Mouse (Mus musculus) kidney, adult 2 months (tissue): Measurements from ENCODE around the gene Hunk. TPM values are rescaled to one million over a fixed set of nuclear protein-coding genes. Genes with fewer than 3 reads are reported as not detected.

Experiments used
- DNase-seq: peaks from one replicate; pipeline ENCODE4 v3.0.0; 2021
- H3K27ac ChIP-seq: fragments of 200-500 bp; 2 replicates; pipeline ENCODE4 v1.5.1; 2012; ENCODE audit warnings: low read depth, low read length, control low read depth, inconsistent platforms; ENCODE audit not compliant: insufficient read depth
- H3K27me3 ChIP-seq: fragments of 200-500 bp; replicated peaks from 2 replicates; pipeline ENCODE4 v1.6.1; 2012; ENCODE audit warnings: mild to moderate bottlenecking, moderate library complexity, low read length, inconsistent platforms; ENCODE audit not compliant: control insufficient read depth, insufficient read depth
- H3K36me3 ChIP-seq: fragments of 200-500 bp; 2 replicates; pipeline ENCODE4 v1.6.1; 2012; ENCODE audit warnings: mild to moderate bottlenecking, moderate library complexity, low read length, inconsistent platforms; ENCODE audit not compliant: control insufficient read depth, insufficient read depth
- H3K4me1 ChIP-seq: fragments of 200-500 bp; 2 replicates; pipeline ENCODE4 v1.6.1; 2011; ENCODE audit warnings: low read length; ENCODE audit not compliant: control insufficient read depth, insufficient read depth
- H3K4me3 ChIP-seq: fragments of 200-500 bp; 2 replicates; pipeline ENCODE4 v1.5.1; 2011; ENCODE audit warnings: mild to moderate bottlenecking, low read depth, low read length, control low read depth; ENCODE audit not compliant: insufficient read depth
- CTCF ChIP-seq: fragments of 200-500 bp; conservative IDR thresholded peaks from 2 replicates; pipeline ENCODE4 v1.5.1; 2011; ENCODE audit warnings: low read depth, mild to moderate bottlenecking, control low read depth, low read length, moderate library complexity, mixed read lengths; ENCODE audit not compliant: insufficient read depth, insufficient read length
- POLR2A ChIP-seq: fragments of 200-500 bp; IDR thresholded peaks from one replicate; pipeline ENCODE4 v1.6.1; 2011; ENCODE audit warnings: low read depth, low read length, control low read depth
- WGBS: fragments of 180-500 bp; shearing (Covaris S2); methylation state at CpG from one replicate; pipeline ENCODE4 v1.1.7; 2018; 5-methylcytosine and 5-hydroxymethylcytosine counted together
- polyA plus RNA-seq: library from polyadenylated mRNA; depleted of rRNA; stranded (reverse); fragments of >200 nt; gene quantifications from 2 replicates; pipeline ENCODE4 v1.2.3, GENCODE M21; 2012

Gene Hunk
- polyA plus RNA-seq, 1 experiment, result 2.1 TPM

GRCm38 (mm10) chr16:90485599-90485998 lies 99.8 kb downstream of the Hunk start:
- H3K27ac ChIP-seq, result no peak overlapping the region
- WGBS, result 93% methylated on average over 4 of the region's 4 CpGs

GRCm38 (mm10) chr16:90490066-90490465 lies 104.3 kb downstream of the Hunk start:
- TF ChIP-seq CTCF (no peak), POLR2A (no peak)
- Histone ChIP-seq H3K27ac (no peak overlapping the region), H3K4me1 (no peaks in the 10 kb centered on the region), H3K36me3 (no peaks in the 10 kb centered on the region), H3K27me3 (no peaks in the 10 kb centered on the region), H3K4me3 (no peak overlapping the region)
- no peak for DNase-seq
- 84% methylated on average over 4 of the region's 4 CpGs for WGBS

More at GRCm38 (mm10) chr16:90485599-90485998, 99.8 kb downstream of the Hunk start:
- no peaks in the 10 kb centered on the region for H3K4me1 ChIP-seq
- H3K4me3 ChIP-seq, result no peak overlapping the region
- H3K27me3 ChIP-seq, result no peaks in the 10 kb centered on the region
- DNase-seq, result no peak
- TF ChIP-seq POLR2A, result no peak
- TF ChIP-seq CTCF, result no peak
- H3K36me3 ChIP-seq, result no peaks in the 10 kb centered on the region; the same call in 1 of the 2 replicates

GRCm38 (mm10) chr16:90491898-90492499 lies 106.2 kb downstream of the Hunk start:
- H3K4me3 ChIP-seq, result no peak overlapping the region
- no peaks in the 10 kb centered on the region for H3K36me3 ChIP-seq
- H3K27me3 ChIP-seq, result no peaks in the 10 kb centered on the region
- TF ChIP-seq POLR2A, result no peak
- no peak for TF ChIP-seq CTCF
- DNase-seq, result peak; percentile 14
- no peak overlapping the region for H3K27ac ChIP-seq
- WGBS, result 38% methylated on average over 5 of the region's 5 CpGs
- no peaks in the 10 kb centered on the region for H3K4me1 ChIP-seq

- H3K36me3 ChIP-seq, result no peaks in the 10 kb centered on the region
- whole genome bisulfite sequencing, result 72% methylated on average over 11 of the region's 11 CpGs
- no peak for TF ChIP-seq POLR2A
These were observed 111.1 kb downstream of the Hunk start for GRCm38 (mm10) chr16:90496930-90497329.

DNA sequence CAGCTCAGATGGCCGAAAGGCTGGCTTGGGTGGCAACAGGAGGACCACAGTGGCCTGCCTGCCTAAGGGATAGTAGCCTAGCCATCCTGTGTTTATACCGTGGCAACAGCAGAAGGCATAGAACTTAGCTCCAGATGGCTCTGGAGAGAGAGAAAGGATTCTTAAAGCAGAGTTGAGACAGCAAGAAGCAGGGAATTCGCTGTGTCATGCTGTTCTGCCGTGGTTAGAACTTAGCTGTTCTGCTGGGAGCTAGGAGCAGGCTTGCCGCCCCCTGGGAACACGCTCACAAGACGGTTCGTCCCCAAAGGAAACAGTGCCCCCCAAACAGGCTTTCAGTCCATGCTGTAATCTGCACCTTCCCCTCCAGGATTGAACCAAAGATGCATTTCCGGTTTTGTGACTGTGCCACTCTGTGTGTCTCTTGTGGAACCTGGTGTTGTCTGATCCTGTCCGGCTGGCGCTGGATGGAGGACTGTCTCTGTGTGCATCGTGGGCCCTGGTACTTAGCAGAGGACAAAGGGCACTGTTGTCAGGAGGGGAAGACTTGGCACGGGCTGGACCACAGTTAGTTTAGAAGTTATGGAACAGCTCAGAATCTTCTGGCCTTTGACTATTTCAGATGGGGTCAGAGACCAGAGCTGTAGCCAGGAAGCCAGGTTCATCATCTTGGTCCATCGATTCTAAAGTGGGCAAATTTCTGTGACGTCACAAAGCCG lies 112.1 kb downstream of the Hunk start:
- peak; percentile 55 for DNase-seq
- no peaks in the 10 kb centered on the region for H3K36me3 ChIP-seq
- no peak overlapping the region for H3K4me3 ChIP-seq

More at GRCm38 (mm10) chr16:90496930-90497329, 111.1 kb downstream of the Hunk start:
- H3K27ac ChIP-seq, result no peak overlapping the region
- H3K4me1 ChIP-seq, result no peaks in the 10 kb centered on the region
- no peak for DNase-seq
- H3K4me3 ChIP-seq, result no peak overlapping the region
- no peaks in the 10 kb centered on the region for H3K27me3 ChIP-seq

DNA sequence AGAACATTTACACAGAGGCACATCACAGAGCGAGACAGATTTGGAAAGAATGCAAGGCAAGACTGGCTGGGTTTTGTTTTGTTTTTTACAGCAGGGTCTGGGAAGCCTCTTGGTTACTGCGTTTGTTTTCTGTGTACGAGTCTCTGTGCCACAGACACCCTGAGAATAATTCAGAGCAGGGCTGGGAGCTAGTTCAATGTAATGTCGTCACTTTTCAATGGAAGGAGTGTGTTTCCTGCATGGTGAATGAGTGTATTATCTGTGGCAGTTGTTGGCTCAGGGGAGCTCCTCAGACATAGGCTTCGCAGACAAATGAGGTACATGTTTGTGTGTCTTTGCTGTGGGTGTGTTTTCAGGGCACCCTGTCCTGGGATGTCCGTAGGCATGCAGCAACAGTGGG lies 115.0 kb downstream of the Hunk start:
- no peak overlapping the region for H3K4me3 ChIP-seq
- DNase-seq, result no peak
- WGBS, result 93% methylated on average over 6 of the region's 6 CpGs
- H3K27me3 ChIP-seq, result no peaks in the 10 kb centered on the region
- TF ChIP-seq CTCF, result no peak
- no peak for TF ChIP-seq POLR2A
- H3K36me3 ChIP-seq, result no peaks in the 10 kb centered on the region
- no peaks in the 10 kb centered on the region for H3K4me1 ChIP-seq
- no peak overlapping the region for H3K27ac ChIP-seq

More for the DNA sequence above, 112.1 kb downstream of the Hunk start:
- TF ChIP-seq CTCF (no peak), POLR2A (no peak)
- 66% methylated on average over 16 of the region's 16 CpGs for WGBS
- H3K27ac ChIP-seq, result no peak overlapping the region
- no peaks in the 10 kb centered on the region for H3K4me1 ChIP-seq
- H3K27me3 ChIP-seq, result no peaks in the 10 kb centered on the region

DNA sequence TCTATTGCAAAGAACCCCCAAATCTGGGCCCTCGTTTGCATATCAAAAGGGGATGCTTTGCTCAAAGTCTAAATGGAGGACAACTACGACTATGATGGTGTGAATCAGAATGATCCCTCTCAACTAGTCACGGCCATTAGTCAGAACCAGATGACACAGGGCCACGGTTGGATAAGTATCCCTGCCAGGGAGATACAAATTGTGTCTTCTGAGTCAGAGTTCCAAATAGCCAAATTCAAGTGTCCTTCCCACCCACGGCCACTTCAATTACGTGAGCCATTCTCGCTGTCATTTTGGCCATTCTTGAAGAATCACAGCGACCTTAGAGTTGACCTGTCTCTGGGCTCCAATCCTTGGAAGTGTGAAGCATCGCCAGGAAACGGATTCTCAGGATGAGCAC lies 119.4 kb downstream of the Hunk start:
- no peak for DNase-seq
- no peak for TF ChIP-seq POLR2A
- 60% methylated on average over 10 of the region's 10 CpGs for WGBS

More for the DNA sequence above, 119.4 kb downstream of the Hunk start:
- Histone ChIP-seq H3K27ac (no peak overlapping the region), H3K4me1 (no peaks in the 10 kb centered on the region), H3K36me3 (no peaks in the 10 kb centered on the region), H3K27me3 (no peaks in the 10 kb centered on the region), H3K4me3 (no peak overlapping the region)
